ENCODE assay signal across 9 mouse cellular contexts in the genomic region with DNA sequence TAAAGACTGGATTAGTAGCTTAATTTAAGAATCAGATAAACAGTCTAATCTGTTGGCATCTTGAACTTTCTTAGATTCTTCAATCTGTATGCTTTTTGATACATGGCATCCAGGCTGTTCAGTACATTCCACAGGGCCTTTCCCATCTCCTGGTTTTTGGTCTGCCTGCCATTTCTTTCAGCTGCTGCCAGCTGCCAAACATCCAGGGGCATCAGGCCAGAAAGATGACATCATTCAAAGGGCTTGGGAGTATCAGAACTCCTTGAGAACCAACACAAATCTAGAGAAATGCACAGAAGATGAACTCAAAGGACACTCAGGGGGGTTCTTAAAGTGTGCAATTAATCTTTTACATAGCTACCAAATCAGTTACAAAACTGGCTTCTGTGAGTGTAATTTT. TPM values are rescaled to one million over a fixed set of nuclear protein-coding genes. Genes with fewer than 3 reads are reported as not detected.
A peak's percentile ranks its signal among the peaks of the same experiment; 100 is the strongest.
DNase-seq lines count a peak whose midpoint lies in the region; TF ChIP-seq lines count a peak whose summit lies in the region.
"Had no signal": no experiment of that assay in that cellular context is flagged by ENCODE, and none has a peak within 500 bp of the region (broad histone marks: within the 10 kb centered on the region; RNA-seq: fewer than 3 reads in every experiment).

No protein-coding gene starts in this region.

- no peak for TF ChIP-seq CTCF in cerebellum, adult 2 months (IDR thresholded peaks at IDR 0.05; ENCODE audit: borderline replicate concordance, insufficient read depth, low read depth, low read length)

- DNase-seq in cerebellum, postnatal 14 days, result peak; percentile 33 to 72
- no peak for DNase-seq in cerebellum, adult 8-10 months
- peak; percentile 36 to 64 for DNase-seq in kidney, postnatal 4 days
- DNase-seq in kidney, adult 11 months, result no peak
- peak; percentile 30 for DNase-seq in right cerebral cortex, postnatal 14 days
- no peak for DNase-seq in right cerebral cortex, postnatal 36 days (ENCODE audit: low spot score in 2 of 2)
- peak; percentile 76 for DNase-seq in testis, postnatal 10 days (ENCODE audit: low spot score)
- no peak for DNase-seq in cerebellum, adult 2 months
- DNase-seq: liver, postnatal 0 days had no signal

- no peaks in the 10 kb centered on the region for H3K4me1 ChIP-seq in cerebellum, adult 2 months (ENCODE audit: control insufficient read depth, insufficient read depth, low read length)

- no peak overlapping the region for H3K4me3 ChIP-seq in cerebellum, adult 2 months (replicated peaks; ENCODE audit: insufficient read depth, low read depth, low read length)

- H3K27ac ChIP-seq in cerebellum, adult 2 months (ENCODE audit: insufficient read depth, low read length), result no peak overlapping the region

- TF ChIP-seq POLR2A in cerebellum, adult 2 months (IDR thresholded peaks at IDR 0.05; ENCODE audit: borderline replicate concordance, insufficient read depth, low read length), result no peak

- H3K27me3 ChIP-seq in cerebellum, adult 2 months (ENCODE audit: control insufficient read depth, insufficient read depth, low read length), result no peaks in the 10 kb centered on the region

RNA-seq across cellular contexts. Expression of gene Prokr1, which starts 9.3 kb away (rescaled TPM):
- 0.03 and 0.13 TPM in 2 replicates for polyA plus RNA-seq in cerebellum, adult 2 months (2012; rRNA removed)

Comparison
In these comparisons a context has a peak if more than half of its experiments do, and no peak if none do; other contexts are left out.
1. DNase-seq: peak in cerebellum, postnatal 14 days (2 of 2), kidney, postnatal 4 days (2 of 2), right cerebral cortex, postnatal 14 days (single experiment) and testis, postnatal 10 days (single experiment); none in cerebellum, adult 8-10 months (single experiment), kidney, adult 11 months (single experiment), right cerebral cortex, postnatal 36 days (0 of 2) and cerebellum, adult 2 months (0 of 2).